Mouse (Mus musculus) C2C12 (cell line): ENCODE data around the gene Xpnpep1.

Experiments
- CEBPB ChIP-seq: IDR thresholded peaks from one replicate; pipeline ENCODE4 v1.6.1; 2011; ENCODE audit warnings: low read depth, mild to moderate bottlenecking, control low read depth, moderate library complexity
- CTCF ChIP-seq: IDR thresholded peaks from one replicate; pipeline ENCODE4 v1.5.1; 2011; ENCODE audit not compliant: control insufficient read depth, insufficient read depth, insufficient read length
- FOSL1 ChIP-seq: IDR thresholded peaks from one replicate; pipeline ENCODE4 v1.8.0; 2011; ENCODE audit warnings: mild to moderate bottlenecking, low read length; ENCODE audit not compliant: poor library complexity, insufficient read depth, severe bottlenecking
- MAX ChIP-seq: IDR thresholded peaks from one replicate; pipeline ENCODE4 v1.6.1; 2011; ENCODE audit warnings: mild to moderate bottlenecking, control low read depth
- MYOD1 ChIP-seq: IDR thresholded peaks from one replicate; pipeline ENCODE4 v1.6.1; 2011; ENCODE audit warnings: low read depth; ENCODE audit not compliant: control insufficient read depth, insufficient read length
- MYOG ChIP-seq: IDR thresholded peaks from one replicate; pipeline ENCODE4 v1.6.1; 2011; ENCODE audit not compliant: control insufficient read depth, insufficient read length; ENCODE audit errors: extremely low read depth
- USF1 ChIP-seq: IDR thresholded peaks from one replicate; pipeline ENCODE4 v1.6.1; 2011; ENCODE audit warnings: low read depth, mild to moderate bottlenecking, control low read depth, moderate library complexity

DNA sequence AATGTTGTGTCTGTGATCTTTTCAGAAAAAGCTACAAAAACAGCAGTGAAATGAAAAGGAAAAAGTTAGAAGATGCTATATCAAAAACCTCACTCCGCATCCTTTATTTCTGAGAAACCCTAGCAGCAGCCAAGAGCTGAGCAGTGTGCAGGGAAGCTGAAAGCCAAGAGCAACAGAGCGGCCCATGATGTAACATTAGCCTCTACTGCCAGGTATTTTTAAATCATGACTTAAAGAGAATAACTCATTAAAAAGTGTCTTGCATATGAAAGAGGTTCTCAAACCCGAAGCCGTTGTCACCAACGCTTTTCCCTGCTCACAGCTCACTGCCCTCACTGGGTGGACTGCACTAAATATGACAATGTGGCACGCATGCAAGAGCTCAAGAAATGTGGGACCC, 9.7 kb downstream of the Xpnpep1 start:
- TF ChIP-seq CTCF (no peak), CEBPB (no peak), MAX (no peak), USF1 (no peak), MYOD1 (no peak), MYOG (no peak), FOSL1 (no peak)
